Mouse (Mus musculus): ENCODE results near the gene Scfd2.

Gene Scfd2

GRCm38 (mm10) chr5:74273313-74273712, 258.2 kb downstream of the Scfd2 start:
- WGBS, result 82% methylated on average over 3 of the region's 3 CpGs

GRCm38 (mm10) chr5:74267736-74268369, 263.7 kb downstream of the Scfd2 start:
- WGBS, result 81% methylated on average over 5 of the region's 5 CpGs

- WGBS, result 64% methylated on average over 1 of the region's 1 CpGs
Observed at GRCm38 (mm10) chr5:74267196-74267595, 264.4 kb downstream of the Scfd2 start.

GRCm38 (mm10) chr5:74266476-74266819, 265.1 kb downstream of the Scfd2 start:
- WGBS, result 73% methylated on average over 5 of the region's 5 CpGs

- 76% methylated on average over 13 of the region's 13 CpGs for WGBS
Observed at GRCm38 (mm10) chr5:74265601-74266475, 265.7 kb downstream of the Scfd2 start.

GRCm38 (mm10) chr5:74265151-74265550, 266.4 kb downstream of the Scfd2 start:
- 81% methylated on average over 6 of the region's 6 CpGs for WGBS

- WGBS, result 85% methylated on average over 4 of the region's 4 CpGs
Observed at GRCm38 (mm10) chr5:74264541-74264940, 267.0 kb downstream of the Scfd2 start.

GRCm38 (mm10) chr5:74261016-74261415, 270.5 kb downstream of the Scfd2 start:
- WGBS, result 46% methylated on average over 6 of the region's 6 CpGs

- WGBS, result 21% methylated on average over 9 of the region's 9 CpGs
Observed at GRCm38 (mm10) chr5:74260378-74260809, 271.2 kb downstream of the Scfd2 start.

- WGBS, result 55% methylated on average over 4 of the region's 4 CpGs
Observed at GRCm38 (mm10) chr5:74256705-74257104, 274.9 kb downstream of the Scfd2 start.

- 63% methylated on average over 1 of the region's 1 CpGs for WGBS
Observed at GRCm38 (mm10) chr5:74254996-74255395, 276.6 kb downstream of the Scfd2 start.

- 61% methylated on average over 7 of the region's 7 CpGs for WGBS
Observed at GRCm38 (mm10) chr5:74253724-74254328, 277.7 kb downstream of the Scfd2 start.

GRCm38 (mm10) chr5:74252672-74253286, 278.8 kb downstream of the Scfd2 start:
- WGBS, result 65% methylated on average over 6 of the region's 6 CpGs

- WGBS, result 82% methylated on average over 2 of the region's 2 CpGs
Observed at GRCm38 (mm10) chr5:74250947-74251346, 280.6 kb downstream of the Scfd2 start.

- WGBS, result 79% methylated on average over 7 of the region's 7 CpGs
Observed at GRCm38 (mm10) chr5:74250308-74250707, 281.3 kb downstream of the Scfd2 start.

GRCm38 (mm10) chr5:74249794-74250193, 281.8 kb downstream of the Scfd2 start:
- WGBS, result 84% methylated on average over 3 of the region's 3 CpGs

- 90% methylated on average over 3 of the region's 3 CpGs for WGBS
Observed at GRCm38 (mm10) chr5:74246971-74247370, 284.6 kb downstream of the Scfd2 start.

GRCm38 (mm10) chr5:74246453-74246852, 285.1 kb downstream of the Scfd2 start:
- WGBS, result 60% methylated on average over 4 of the region's 4 CpGs

- 76% methylated on average over 8 of the region's 8 CpGs for WGBS
Observed at GRCm38 (mm10) chr5:74245641-74246145, 285.9 kb downstream of the Scfd2 start.

GRCm38 (mm10) chr5:74244406-74245019, 287.0 kb downstream of the Scfd2 start:
- 86% methylated on average over 14 of the region's 14 CpGs for WGBS

GRCm38 (mm10) chr5:74242654-74243053, 288.9 kb downstream of the Scfd2 start:
- WGBS, result 88% methylated on average over 3 of the region's 3 CpGs

Data from cerebral cortex, adult 2 months (tissue).